Mouse (Mus musculus) bone marrow macrophage, adult 2 months (primary cell): ENCODE measurements around the gene Milr1.

Experiments
- CTCF ChIP-seq: IDR thresholded peaks from 2 replicates; pipeline ENCODE4 v1.5.1; 2012; ENCODE audit warnings: low read depth, mild to moderate bottlenecking, low read length, moderate library complexity
- POLR2A ChIP-seq: IDR thresholded peaks from 2 replicates; pipeline ENCODE4 v1.6.1; 2012; ENCODE audit warnings: mild to moderate bottlenecking, low read depth, low read length, borderline replicate concordance

DNA sequence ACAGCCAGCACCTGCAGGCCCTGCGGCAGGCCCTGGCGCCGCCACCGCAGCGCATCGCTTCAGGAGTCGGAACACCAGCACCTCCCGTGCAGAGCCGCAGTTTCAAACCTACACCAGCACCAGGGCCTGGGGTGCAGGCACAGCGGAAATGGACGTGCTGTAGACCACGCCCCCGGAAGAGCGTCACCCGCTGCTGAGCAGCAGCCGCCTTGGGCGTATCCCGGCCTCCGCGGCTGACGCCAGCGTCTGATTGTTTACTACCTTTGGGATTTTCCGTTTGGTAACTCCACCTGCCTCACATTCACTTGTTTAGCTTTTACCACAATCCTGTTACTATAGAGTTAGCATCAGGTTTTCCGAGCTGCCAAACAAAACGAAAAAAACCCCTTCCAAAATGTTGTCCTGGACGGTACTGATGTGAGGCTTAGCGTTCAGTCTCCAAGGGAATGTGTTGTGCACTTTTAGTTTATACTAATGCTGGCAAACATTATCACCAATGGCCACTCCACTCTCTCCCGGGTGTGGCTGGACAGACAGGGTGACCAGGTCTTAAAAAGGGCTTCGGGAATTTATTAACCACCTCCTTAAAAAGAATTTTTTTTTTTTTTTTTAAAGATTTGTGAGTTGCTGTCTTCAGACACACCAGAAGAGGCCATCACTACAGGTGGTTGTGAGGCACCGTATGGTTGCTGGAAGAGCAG lies 28.5 kb downstream of the Milr1 start, which contains the start of gene Polg2:
- TF ChIP-seq CTCF (no peak), POLR2A (no peak)
